Mouse (Mus musculus): ENCODE data around the gene Zfp853.

DNA sequence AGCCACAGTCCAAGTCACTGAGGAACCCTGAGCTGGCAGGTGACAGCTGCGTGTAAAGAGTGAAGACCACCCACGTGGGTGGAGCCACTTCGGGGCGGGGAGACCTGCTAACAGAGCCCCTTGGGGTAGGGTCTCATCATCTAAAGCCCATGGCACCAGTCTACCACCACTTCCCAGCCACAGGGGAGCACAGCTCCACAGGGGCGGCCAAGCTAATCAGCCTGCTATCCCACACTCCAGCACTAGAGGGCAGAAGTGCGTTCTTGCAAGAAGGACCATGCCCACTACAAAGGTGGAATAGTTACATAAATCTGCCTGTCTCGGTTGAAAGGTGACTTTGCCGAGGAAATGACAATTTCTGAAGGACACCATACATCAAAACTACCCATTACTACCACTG is 18.5 kb upstream of the Zfp853 start:
- TF ChIP-seq CTCF (IDR thresholded peaks at IDR 0.05; ENCODE audit: control insufficient read depth, insufficient read depth, insufficient replicate concordance, low read depth, low read length), result peak; percentile 78; the same call in 1 of the 2 replicates
- TF ChIP-seq POLR2A (IDR thresholded peaks at IDR 0.05; ENCODE audit: control insufficient read depth, low read depth, low read length), result no peak

Measured in testis, adult 2 months (tissue).